Mouse (Mus musculus): ENCODE results near the gene Fam98c. TPM values are rescaled to one million over a fixed set of nuclear protein-coding genes. Genes with fewer than 3 reads are reported as not detected.

Gene Fam98c
- total and polyA plus RNA-seq, 3 experiments = 14.1 to 15.2 (median 14.5) TPM

DNA sequence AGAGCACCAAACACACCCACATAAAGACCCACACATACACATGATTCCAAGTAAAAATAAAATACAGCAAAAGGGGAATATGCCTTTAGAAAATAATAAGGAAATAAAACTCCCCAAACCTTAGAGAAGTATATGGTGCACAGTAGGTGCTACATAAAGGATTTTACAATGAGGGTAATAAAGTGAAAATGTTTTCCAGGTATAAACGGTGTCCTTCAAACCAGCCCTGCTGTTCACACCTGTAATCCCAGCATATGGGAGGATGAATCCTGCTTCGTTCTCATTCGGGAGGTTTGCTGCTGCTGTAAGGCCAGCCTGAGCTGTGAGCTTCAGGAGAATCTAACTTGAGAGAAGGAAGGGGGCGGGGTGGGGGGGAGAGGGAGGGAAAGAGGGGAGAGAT lies 21.8 kb downstream of the Fam98c start:
- Histone ChIP-seq H3K79me2 (replicated peaks; ENCODE audit: control insufficient read depth, extremely low read depth, insufficient read depth, poor library complexity, severe bottlenecking) (no peaks in the 10 kb centered on the region), H3K27me3 (replicated peaks) (peaks cover 2% of the 10 kb centered on the region), H3K27ac (ENCODE audit: insufficient read depth, low read depth) (no peak overlapping the region), H3K36me3 (replicated peaks in 1 of 2; ENCODE audit: control insufficient read depth in 1 of 2, insufficient read depth in 1 of 2, low read length in 1 of 2) (peaks cover 0 to 2% of the 10 kb centered on the region in 2 experiments), H3K4me2 (ENCODE audit: insufficient read depth, low read depth, poor library complexity, severe bottlenecking) (peak overlapping the region; percentile 88), H3K4me3 (replicated peaks in 1 of 3; ENCODE audit: low read depth in 2 of 3, low read length in 2 of 3, poor library complexity in 1 of 3) (peak overlapping the region in 2 of 3 experiments; percentile 7 to 38), H3K9ac (ENCODE audit: insufficient read depth, low read depth) (peak overlapping the region; percentile 40), H3K4me1 (ENCODE audit: control insufficient read depth in 1 of 2, insufficient read depth in 2 of 2) (peaks cover 0 to 23% of the 10 kb centered on the region in 2 experiments; a peak in 2 of 4 replicates), H3K9me3 (replicated peaks; ENCODE audit: low read length) (no peaks in the 10 kb centered on the region)
- no peak for DNase-seq (ENCODE audit: extremely low read depth)
- in situ Hi-C loops (cut with MboI; ENCODE audit: low pct_ligation_motif_present, low pct_unique_long_range_greater_than_20kb, low sequenced_read_pairs) (no loop called here), dilution Hi-C loops (cut with MboI; ENCODE audit: extremely low pct_ligation_motif_present, extremely low pct_unique_long_range_greater_than_20kb, low sequenced_read_pairs) (no loop called here)
- TF ChIP-seq POLR2A (IDR thresholded peaks at IDR 0.05; ENCODE audit: low read depth, low read length) (no peak), EP300 (IDR thresholded peaks at IDR 0.05; ENCODE audit: low read length) (no peak), TBP (conservative IDR thresholded peaks at IDR 0.05; ENCODE audit: low read depth, low read length) (no peak), TCF12 (IDR thresholded peaks at IDR 0.05; ENCODE audit: low read depth, low read length) (no peak), USF2 (conservative IDR thresholded peaks at IDR 0.05; ENCODE audit: low read depth, low read length) (no peak), MYC (IDR thresholded peaks at IDR 0.05; ENCODE audit: low read depth, low read length) (no peak), HCFC1 (IDR thresholded peaks at IDR 0.05; ENCODE audit: low read depth, low read length) (no peak), ZMIZ1 (IDR thresholded peaks at IDR 0.05; ENCODE audit: low read depth, low read length) (no peak), MEF2A (IDR thresholded peaks at IDR 0.05; ENCODE audit: borderline replicate concordance, low read depth, low read length) (no peak), POLR2AphosphoS2 (IDR thresholded peaks at IDR 0.05; ENCODE audit: low read depth, low read length) (no peak), USF1 (IDR thresholded peaks at IDR 0.05; ENCODE audit: low read depth, low read length) (no peak), KAT2A (IDR thresholded peaks at IDR 0.05; ENCODE audit: insufficient replicate concordance, low read length) (no peak), NRF1 (IDR thresholded peaks at IDR 0.05; ENCODE audit: low read depth, low read length) (no peak)

DNA sequence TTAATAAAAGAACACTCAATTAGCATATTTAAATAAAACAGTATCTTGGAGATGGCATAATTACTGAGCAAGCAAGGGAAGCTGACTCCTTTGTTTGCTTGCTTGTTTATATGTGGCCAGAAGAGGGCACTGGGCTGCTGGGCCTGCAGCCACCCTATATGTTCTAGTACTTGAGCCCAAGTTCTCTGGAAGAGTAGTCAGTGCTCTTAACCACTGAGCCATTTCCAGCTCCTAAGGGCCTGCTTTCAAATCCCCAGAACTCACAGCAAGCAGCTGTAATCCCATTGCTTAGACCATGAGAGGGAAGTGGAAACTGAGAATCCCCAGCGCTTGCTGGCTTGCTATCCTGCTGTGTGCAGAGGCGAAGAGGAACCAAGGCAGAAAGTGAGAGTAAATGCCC lies 27.3 kb downstream of the Fam98c start:
- peak; percentile 48 for DNase-seq (ENCODE audit: extremely low read depth)
- dilution Hi-C loops (cut with MboI; ENCODE audit: extremely low pct_ligation_motif_present, extremely low pct_unique_long_range_greater_than_20kb, low sequenced_read_pairs) = no loop called here
- no peak overlapping the region for H3K4me3 ChIP-seq (replicated peaks in 1 of 3; ENCODE audit: low read depth in 2 of 3, low read length in 2 of 3, poor library complexity in 1 of 3)

More for the DNA sequence above, 27.3 kb downstream of the Fam98c start:
- H3K9ac ChIP-seq (ENCODE audit: insufficient read depth, low read depth) = no peak overlapping the region
- no peak overlapping the region for H3K4me2 ChIP-seq (ENCODE audit: insufficient read depth, low read depth, poor library complexity, severe bottlenecking)
- peaks cover 0 to 28% of the 10 kb centered on the region in 2 experiments; a peak in 2 of 4 replicates for H3K4me1 ChIP-seq (ENCODE audit: control insufficient read depth in 1 of 2, insufficient read depth in 2 of 2)
- no peaks in the 10 kb centered on the region for H3K36me3 ChIP-seq (replicated peaks in 1 of 2; ENCODE audit: control insufficient read depth in 1 of 2, insufficient read depth in 1 of 2, low read length in 1 of 2)
- H3K9me3 ChIP-seq (replicated peaks; ENCODE audit: low read length) = no peaks in the 10 kb centered on the region
- no peak for TF ChIP-seq PAX5 (IDR thresholded peaks at IDR 0.05; ENCODE audit: low read length)
- no peak for TF ChIP-seq EP300 (IDR thresholded peaks at IDR 0.05; ENCODE audit: low read length)
- TF ChIP-seq ZNF384 (IDR thresholded peaks at IDR 0.05; ENCODE audit: low read depth, low read length) = no peak
- no peak for TF ChIP-seq GABPA (IDR thresholded peaks at IDR 0.05; ENCODE audit: insufficient replicate concordance, low read depth, low read length)
- TF ChIP-seq CTCF (conservative IDR thresholded peaks at IDR 0.05 in 1 of 2, IDR thresholded peaks at IDR 0.05 in 1 of 2; ENCODE audit: low read depth in 2 of 2, low read length in 2 of 2) = peak; percentile 32 to 76; a peak in 3 of 4 replicates
- TF ChIP-seq MYC (IDR thresholded peaks at IDR 0.05; ENCODE audit: low read depth, low read length) = 0 out of 2 replicates have a peak, but pooled peaks have one; percentile 28
- no peak for TF ChIP-seq TCF12 (IDR thresholded peaks at IDR 0.05; ENCODE audit: low read depth, low read length)
- no peak for TF ChIP-seq RCOR1 (conservative IDR thresholded peaks at IDR 0.05; ENCODE audit: low read depth, low read length)
- TF ChIP-seq HCFC1 (IDR thresholded peaks at IDR 0.05; ENCODE audit: low read depth, low read length) = no peak
- TF ChIP-seq IRF4 (IDR thresholded peaks at IDR 0.05; ENCODE audit: low read depth, low read length) = peak; percentile 31; the same call in 1 of the 2 replicates
- no peak for TF ChIP-seq CHD1 (IDR thresholded peaks at IDR 0.05; ENCODE audit: low read depth, low read length)
- peak; percentile 80 for TF ChIP-seq SMC3 (IDR thresholded peaks at IDR 0.05; ENCODE audit: low read depth, low read length)
- peak; percentile 74 for TF ChIP-seq RAD21 (IDR thresholded peaks at IDR 0.05; ENCODE audit: low read depth, low read length)
- TF ChIP-seq MEF2A (IDR thresholded peaks at IDR 0.05; ENCODE audit: borderline replicate concordance, low read depth, low read length) = peak; percentile 41; the same call in 1 of the 2 replicates
- TF ChIP-seq MAX (IDR thresholded peaks at IDR 0.05; ENCODE audit: low read length) = no peak
- no peak for TF ChIP-seq KAT2A (IDR thresholded peaks at IDR 0.05; ENCODE audit: insufficient replicate concordance, low read length)
- peak; percentile 45 for TF ChIP-seq ZC3H11A (IDR thresholded peaks at IDR 0.05; ENCODE audit: low read depth, low read length)
- H3K79me2 ChIP-seq (replicated peaks; ENCODE audit: control insufficient read depth, extremely low read depth, insufficient read depth, poor library complexity, severe bottlenecking) = no peaks in the 10 kb centered on the region
- peaks cover 2% of the 10 kb centered on the region for H3K27me3 ChIP-seq (replicated peaks)
- in situ Hi-C loops (cut with MboI; ENCODE audit: low pct_ligation_motif_present, low pct_unique_long_range_greater_than_20kb, low sequenced_read_pairs) = no loop called here
- H3K27ac ChIP-seq (ENCODE audit: insufficient read depth, low read depth) = no peak overlapping the region

All from CH12.LX (cell line).